Mouse (Mus musculus) cerebellum, postnatal 14 days (tissue): ENCODE results near the gene Gm21761.
"Not testable (repeated sequence)": the region's sequence is repeated elsewhere in the genome, so short reads cannot be mapped to it uniquely, and the experiment has no call there.

Source experiments
- DNase-seq, 2 experiments: peaks; one replicate each; pipeline ENCODE4 v3.0.0; 2021; ENCODE audit warnings: mixed read lengths in 2 of 2

Gene Gm21761

GRCm38 (mm10) chr13:119929172-119929571 is at the start of gene Gm21761:
TSS of gene Gm21761 (minus strand) at chr13:119929272.
- not testable (repeated sequence) for DNase-seq

- DNase-seq, result not testable (repeated sequence)
Observed at GRCm38 (mm10) chr13:119969163-119969562, 40.1 kb upstream of the Gm21761 start.

- not testable (repeated sequence) for DNase-seq
Observed at GRCm38 (mm10) chr13:119968193-119968592, 39.1 kb upstream of the Gm21761 start.

GRCm38 (mm10) chr13:119965968-119966367 is 36.9 kb upstream of the Gm21761 start:
- peak; percentile 22 to 37 for DNase-seq

GRCm38 (mm10) chr13:119965302-119965952 is 36.4 kb upstream of the Gm21761 start:
- peak; percentile 0 to 2 for DNase-seq

GRCm38 (mm10) chr13:119962856-119963255 is 33.8 kb upstream of the Gm21761 start:
- DNase-seq, result not testable (repeated sequence)

- not testable (repeated sequence) for DNase-seq
Observed at GRCm38 (mm10) chr13:119955567-119955966, 26.5 kb upstream of the Gm21761 start.

- DNase-seq, result not testable (repeated sequence)
Observed at GRCm38 (mm10) chr13:119955089-119955488, 26.0 kb upstream of the Gm21761 start.

GRCm38 (mm10) chr13:119950706-119951105 is 21.6 kb upstream of the Gm21761 start, which contains the start of gene B020031M17Rik:
TSS of gene B020031M17Rik (minus strand) at chr13:119950806.
- not testable (repeated sequence) for DNase-seq

- DNase-seq, result not testable (repeated sequence)
Observed at GRCm38 (mm10) chr13:119924597-119925340, 4.3 kb downstream of the Gm21761 start.

- DNase-seq, result not testable (repeated sequence)
Observed at GRCm38 (mm10) chr13:119916966-119917722, 11.9 kb downstream of the Gm21761 start.

- not testable (repeated sequence) for DNase-seq
Observed at GRCm38 (mm10) chr13:119916449-119916848, 12.6 kb downstream of the Gm21761 start.

- DNase-seq, result not testable (repeated sequence)
Observed at GRCm38 (mm10) chr13:119898549-119898948, 30.5 kb downstream of the Gm21761 start.

GRCm38 (mm10) chr13:119894685-119895084 is 34.4 kb downstream of the Gm21761 start, which contains the start of gene Tcstv1:
TSS of gene Tcstv1 (minus strand) at chr13:119894785.
- not testable (repeated sequence) for DNase-seq

GRCm38 (mm10) chr13:119886896-119887295 is 42.2 kb downstream of the Gm21761 start:
- DNase-seq, result not testable (repeated sequence)

GRCm38 (mm10) chr13:119864395-119864999 is 64.6 kb downstream of the Gm21761 start:
- DNase-seq, result not testable (repeated sequence)

GRCm38 (mm10) chr13:119862399-119862798 is 66.7 kb downstream of the Gm21761 start:
- DNase-seq, result not testable (repeated sequence)
